Mouse (Mus musculus): ENCODE data around the gene Zbtb38.

The Zbtb38 gene

DNA sequence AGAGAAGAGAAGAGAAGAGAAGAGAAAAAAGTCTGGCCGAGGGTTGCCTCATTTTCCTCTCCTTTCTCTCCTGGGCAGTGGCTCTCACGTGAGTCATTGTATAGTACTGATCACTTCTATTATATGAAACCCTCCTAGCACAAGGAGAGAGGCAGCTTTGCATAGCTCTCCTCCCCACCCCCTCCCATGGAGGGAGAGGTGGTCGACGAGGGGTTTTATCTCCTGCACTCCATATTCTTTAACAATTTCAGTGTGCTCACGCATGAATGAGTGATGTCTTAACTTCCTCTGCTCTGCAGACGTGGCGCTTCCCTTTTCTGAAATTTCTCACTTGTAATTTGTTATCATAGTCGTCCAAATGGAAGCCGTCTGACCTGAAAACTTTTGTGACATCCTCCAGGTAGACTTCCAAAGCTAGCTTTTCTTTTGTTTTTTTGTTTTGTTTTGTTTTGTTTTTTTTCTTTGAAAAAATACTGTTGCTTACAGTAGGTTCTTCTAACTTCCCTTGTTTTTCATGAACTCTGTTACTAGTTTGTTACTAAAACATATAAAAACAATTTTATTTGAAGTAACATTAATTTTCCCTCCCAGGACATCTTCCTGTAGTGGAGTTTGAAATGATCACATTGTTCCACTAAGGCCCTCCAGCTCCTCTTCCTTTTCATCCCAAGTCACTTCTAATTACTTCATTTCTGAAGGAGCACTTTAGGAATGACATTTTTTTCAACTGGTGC is 116.0 kb downstream of the Zbtb38 start:
- DNase-seq = no peak

DNA sequence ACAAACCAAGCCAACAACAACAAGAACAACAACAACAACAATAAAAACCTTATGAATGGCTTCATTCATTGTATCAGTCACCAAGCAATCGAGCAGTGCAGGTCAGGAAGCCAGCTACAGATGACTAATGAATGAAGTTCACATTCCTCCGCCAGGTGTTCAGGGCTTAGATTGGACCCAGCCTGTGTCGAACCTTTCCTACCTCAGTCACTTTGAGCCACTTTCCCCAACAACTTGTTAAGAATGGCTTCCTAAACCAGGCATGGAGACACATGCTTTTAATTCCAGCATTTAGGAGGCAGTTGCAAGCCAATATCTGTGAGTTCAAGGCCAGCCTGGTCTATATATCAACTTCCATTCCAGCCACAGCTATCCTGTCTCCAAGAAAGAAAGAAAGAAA is 116.7 kb downstream of the Zbtb38 start:
- no peak for DNase-seq

DNA sequence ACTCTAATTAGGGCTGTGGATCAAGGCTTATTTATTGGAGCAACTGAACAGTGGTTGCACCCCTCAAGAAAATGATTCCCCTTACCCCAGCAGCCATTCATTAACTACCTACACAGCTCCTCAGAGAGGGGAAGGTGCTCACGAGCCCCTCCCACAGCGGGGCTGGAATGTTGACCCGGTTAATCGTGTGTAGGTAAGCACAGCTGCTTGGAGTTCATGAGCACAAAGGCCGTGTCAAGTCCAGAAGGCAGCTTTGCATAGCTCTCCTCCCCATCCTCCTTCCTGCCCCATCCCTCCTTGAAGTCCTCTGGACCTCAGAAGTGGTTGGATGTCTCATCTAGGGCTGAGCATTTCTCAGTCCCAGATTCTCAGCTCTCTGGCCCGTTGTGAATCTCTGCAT is 117.5 kb downstream of the Zbtb38 start:
- DNase-seq = no peak

DNA sequence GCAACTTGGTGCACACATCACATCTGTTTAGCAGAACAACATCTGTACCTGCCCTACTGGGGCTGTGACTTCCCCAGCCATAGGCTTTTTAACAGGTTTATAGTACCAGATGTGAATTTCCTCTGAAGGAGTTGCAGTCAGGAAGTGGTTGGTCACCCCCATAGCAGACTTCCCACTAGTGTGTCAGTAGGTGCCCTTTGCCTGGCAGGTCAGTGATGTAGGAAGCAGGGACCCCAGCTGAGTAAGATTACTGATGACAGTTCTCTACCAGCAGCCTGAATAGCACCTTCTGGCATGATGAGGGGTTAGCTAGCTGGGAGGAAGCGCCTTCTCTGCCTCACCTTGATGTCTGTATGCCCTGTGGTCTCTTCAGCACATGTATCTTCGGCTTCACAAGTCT is 118.9 kb downstream of the Zbtb38 start:
- DNase-seq = no peak
